Mouse (Mus musculus): ENCODE data around the gene Calm3.
A peak's percentile ranks its signal among the peaks of the same experiment; 100 is the strongest.

The Calm3 gene

GRCm38 (mm10) chr7:16885905-16886304 is 38.0 kb downstream of the Calm3 start:
- DNase-seq: no peak

DNA sequence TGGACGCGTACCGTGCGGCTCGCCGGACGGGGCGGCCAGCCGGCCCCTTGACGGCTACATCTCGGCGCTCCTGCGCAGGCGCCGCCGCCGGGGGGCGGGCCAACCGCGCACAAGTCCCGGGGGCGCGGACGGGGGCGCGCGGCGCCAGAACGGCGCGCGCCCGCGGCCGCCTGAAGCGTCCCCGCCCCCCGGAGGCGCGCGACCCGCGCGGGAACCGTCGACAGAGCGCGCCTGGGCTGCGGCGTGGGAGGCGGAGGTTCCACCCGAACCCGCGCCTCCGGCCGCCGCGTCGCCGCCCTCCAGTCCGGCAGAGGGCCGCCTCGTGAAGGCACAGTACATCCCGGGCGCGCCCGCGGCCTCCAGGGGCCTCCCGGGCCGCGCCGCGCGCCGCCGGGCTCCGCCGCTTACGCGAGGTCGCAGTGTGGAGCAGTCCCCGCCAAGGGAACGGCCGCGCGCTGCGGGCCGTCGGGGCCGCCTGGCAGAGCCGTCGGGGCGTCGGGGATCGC is 38.6 kb downstream of the Calm3 start:
- DNase-seq: no peak

GRCm38 (mm10) chr7:16884334-16884733 is 39.6 kb downstream of the Calm3 start:
- DNase-seq: no peak

GRCm38 (mm10) chr7:16883162-16883561 is 40.8 kb downstream of the Calm3 start:
- no peak for DNase-seq

GRCm38 (mm10) chr7:16880615-16881014 is 43.3 kb downstream of the Calm3 start:
- DNase-seq: no peak

DNA sequence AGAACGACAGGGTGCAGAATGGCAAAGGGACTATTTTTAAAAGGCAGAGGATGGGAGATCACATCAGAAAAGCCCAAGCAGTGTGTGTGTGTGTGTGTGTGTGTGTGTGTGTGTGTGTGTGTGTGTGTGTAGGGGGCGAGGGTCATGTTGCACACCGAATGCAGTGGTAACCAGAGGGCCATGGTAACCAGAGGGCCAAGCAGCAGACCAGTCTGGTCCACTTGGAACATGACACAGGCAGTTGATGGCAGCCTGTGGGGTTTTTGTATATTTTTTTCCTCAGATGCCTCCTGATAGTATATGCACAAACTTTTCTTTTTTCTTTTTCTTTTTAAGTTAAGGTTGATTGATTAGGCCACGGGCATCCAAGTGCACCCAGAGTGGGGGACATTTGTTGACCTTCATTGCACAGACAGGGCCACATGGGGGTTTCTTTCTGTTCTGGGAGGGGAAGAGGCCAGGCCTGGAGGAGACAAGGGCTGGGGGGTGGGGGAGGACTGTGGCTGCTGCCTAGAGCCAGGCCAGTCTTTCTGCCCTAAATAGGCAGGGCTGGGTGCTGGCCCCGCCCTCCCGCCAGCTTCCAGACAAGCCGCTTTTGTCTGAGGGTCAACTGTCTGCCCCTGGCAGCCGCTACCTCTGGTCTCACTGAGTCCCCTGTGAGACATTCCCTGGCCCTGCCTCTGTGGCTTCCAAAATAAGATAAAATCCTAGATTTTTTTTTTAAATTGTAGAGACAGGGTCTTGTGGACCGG is 43.9 kb downstream of the Calm3 start:
- no peak for DNase-seq

DNA sequence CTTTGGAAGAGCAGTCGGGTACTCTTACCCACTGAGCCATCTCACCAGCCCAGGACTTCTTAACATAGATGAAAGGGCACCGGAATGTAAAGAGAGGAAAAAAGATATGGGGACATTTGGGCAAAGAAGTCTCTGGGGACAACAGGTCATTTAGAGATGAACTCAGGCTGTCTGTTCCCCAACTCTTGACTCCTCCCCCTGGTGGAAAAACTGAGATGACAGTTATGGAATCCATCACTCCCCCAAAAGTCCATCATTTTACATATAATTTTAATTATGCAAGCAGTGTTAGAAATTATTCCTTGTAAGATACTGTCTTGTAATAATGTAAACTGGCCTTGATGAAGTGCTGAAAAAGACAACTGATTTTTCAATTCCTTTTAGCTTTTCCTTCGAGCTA is 46.2 kb downstream of the Calm3 start:
- DNase-seq: no peak

GRCm38 (mm10) chr7:16876608-16877007 is 47.3 kb downstream of the Calm3 start:
- DNase-seq: peak in 1 of 2 experiments; percentile 60

GRCm38 (mm10) chr7:16876006-16876405 is 47.9 kb downstream of the Calm3 start:
- DNase-seq: no peak

DNA sequence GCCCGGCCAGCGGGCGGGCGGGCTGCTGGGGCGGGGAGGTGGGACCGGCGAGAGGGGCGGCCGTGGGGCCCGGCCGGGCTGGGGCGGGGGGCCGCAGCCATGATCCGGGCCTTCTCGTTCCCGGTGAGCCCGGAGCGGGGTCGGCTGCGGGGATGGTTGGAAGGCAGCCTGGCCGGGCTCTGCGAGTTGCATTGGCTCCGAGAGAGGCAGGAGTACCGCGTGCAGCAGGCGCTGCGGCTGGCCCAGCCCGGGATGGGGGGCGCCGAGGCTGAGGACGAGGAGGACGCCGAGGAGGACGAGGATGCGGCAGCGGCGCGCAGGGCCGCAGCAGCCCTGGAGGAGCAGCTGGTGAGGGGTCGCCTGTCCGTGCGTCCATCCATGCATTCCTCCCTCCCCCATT is 48.6 kb downstream of the Calm3 start:
- no peak for DNase-seq

DNA sequence AGATGAGACGGTGACA is 48.8 kb downstream of the Calm3 start, which contains the start of gene Dact3:
TSS of gene Dact3 (plus strand) at position 8 of the 16 bp plus-strand sequence.
- no peak for DNase-seq

GRCm38 (mm10) chr7:16874756-16875309 is 49.1 kb downstream of the Calm3 start:
- DNase-seq: peak; percentile 100

DNA sequence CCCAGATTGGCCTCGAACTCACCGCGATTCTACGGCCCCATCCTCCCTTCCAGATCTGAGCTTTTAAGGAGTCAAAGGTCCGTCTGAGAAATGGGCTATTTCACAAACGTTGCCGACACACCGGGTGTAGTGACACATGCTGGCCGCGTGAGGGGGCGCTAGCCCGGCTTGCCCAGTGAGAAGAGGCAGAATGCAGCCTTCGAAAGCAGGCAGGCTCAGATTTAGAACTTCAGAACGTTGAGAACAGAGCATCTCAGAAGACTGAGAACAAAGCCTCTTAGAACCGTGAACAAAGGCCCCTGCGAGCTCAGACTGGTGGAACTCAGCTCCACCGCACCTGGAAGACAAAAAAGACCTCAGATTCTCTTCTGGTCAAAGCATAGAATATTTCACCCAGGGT is 49.7 kb downstream of the Calm3 start:
- DNase-seq: peak; percentile 67 to 80

DNA sequence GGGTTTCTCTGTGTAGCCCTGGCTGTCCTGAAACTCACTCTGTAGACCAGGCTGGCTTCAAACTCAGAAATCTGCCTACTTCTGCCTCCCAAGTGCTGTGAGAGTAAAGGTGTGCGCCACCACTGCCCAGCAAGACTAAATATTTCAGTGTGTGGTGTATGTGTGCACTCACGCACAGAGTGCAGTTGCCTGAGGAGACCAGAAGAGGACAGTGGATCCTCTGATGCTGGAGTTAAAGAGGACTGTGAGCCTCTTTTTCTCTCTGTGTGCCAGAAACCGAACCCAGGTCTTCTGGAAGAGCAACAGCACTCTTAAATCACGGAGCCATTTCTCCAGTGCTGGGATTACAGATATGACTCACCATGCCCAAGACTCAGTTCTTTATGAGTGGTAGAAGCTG is 50.5 kb downstream of the Calm3 start:
- no peak for DNase-seq

GRCm38 (mm10) chr7:16872478-16872877 is 51.4 kb downstream of the Calm3 start:
- DNase-seq: no peak

GRCm38 (mm10) chr7:16871600-16871999 is 52.3 kb downstream of the Calm3 start:
- no peak for DNase-seq

GRCm38 (mm10) chr7:16869497-16869896 is 54.4 kb downstream of the Calm3 start:
- no peak for DNase-seq

DNA sequence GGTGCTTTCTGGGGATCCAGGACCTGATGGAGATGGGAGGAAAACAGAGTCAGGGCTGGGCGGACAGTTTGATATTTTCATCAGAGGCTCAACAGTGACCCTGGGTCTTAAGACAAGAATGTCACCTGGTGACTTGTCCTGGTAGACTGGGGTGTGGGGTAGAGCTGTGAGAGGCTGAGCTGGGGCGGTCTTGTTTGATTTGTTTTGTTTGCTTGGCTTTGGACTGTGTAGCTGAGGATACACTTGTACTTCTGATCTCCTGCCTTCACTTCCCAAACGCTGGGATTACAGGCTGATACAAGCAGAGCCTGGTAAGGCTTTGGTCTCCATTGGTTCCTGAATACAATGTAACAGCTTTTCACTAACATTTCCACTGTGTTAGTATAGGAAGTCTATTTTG is 56.4 kb downstream of the Calm3 start:
- no peak for DNase-seq
